ENCODE assay signal across 8 mouse cellular contexts in genomic region chr9:45042056-45042720, GRCm38 (mm10). TPM values are rescaled to one million over a fixed set of nuclear protein-coding genes. Genes with fewer than 3 reads are reported as not detected.
DNase-seq lines count a peak whose midpoint lies in the region; ATAC-seq and TF ChIP-seq lines count a peak whose summit lies in the region.

No protein-coding gene starts in this region.

- no peaks in the 10 kb centered on the region for H3K9me3 ChIP-seq in forebrain, embryonic 12.5 days
- no peaks in the 10 kb centered on the region for H3K9me3 ChIP-seq in forebrain, embryonic 14.5 days (replicated peaks; ENCODE audit: control insufficient read depth, low read length)
- H3K9me3 ChIP-seq in hindbrain, embryonic 11.5 days (ENCODE audit: control insufficient read depth, low read length) = no peaks in the 10 kb centered on the region
- no peaks in the 10 kb centered on the region for H3K9me3 ChIP-seq in limb, embryonic 14.5 days (ENCODE audit: control insufficient read depth, low read length)

- H3K36me3 ChIP-seq in forebrain, embryonic 12.5 days (replicated peaks) = no peaks in the 10 kb centered on the region
- no peaks in the 10 kb centered on the region for H3K36me3 ChIP-seq in forebrain, embryonic 14.5 days (ENCODE audit: control insufficient read depth, insufficient read depth, low read length)
- no peaks in the 10 kb centered on the region for H3K36me3 ChIP-seq in hindbrain, embryonic 11.5 days (ENCODE audit: control insufficient read depth, insufficient read depth, low read length)
- no peaks in the 10 kb centered on the region for H3K36me3 ChIP-seq in limb, embryonic 14.5 days (ENCODE audit: control insufficient read depth, insufficient read depth, low read length)

- H3K27ac ChIP-seq in forebrain, embryonic 12.5 days = no peak overlapping the region
- H3K27ac ChIP-seq in forebrain, embryonic 14.5 days (ENCODE audit: low read depth, low read length) = no peak overlapping the region
- H3K27ac ChIP-seq in hindbrain, embryonic 11.5 days (ENCODE audit: low read depth, low read length) = no peak overlapping the region
- H3K27ac ChIP-seq in limb, embryonic 14.5 days (replicated peaks; ENCODE audit: low read depth, low read length) = peak overlapping the region; percentile 65; the same call in 1 of the 2 replicates

- WGBS in forebrain, embryonic 12.5 days = 1% methylated on average over 20 of the region's 20 CpGs
- WGBS in forebrain, embryonic 14.5 days = 3% methylated on average over 19 of the region's 20 CpGs
- WGBS in hindbrain, embryonic 11.5 days = 3% methylated on average over 19 of the region's 20 CpGs
- 4% methylated on average over 19 of the region's 20 CpGs for WGBS in limb, embryonic 14.5 days

- ATAC-seq in forebrain, embryonic 12.5 days (ENCODE audit: low FRiP score) = no peak
- ATAC-seq in forebrain, embryonic 14.5 days = no peak
- no peak for ATAC-seq in hindbrain, embryonic 11.5 days (ENCODE audit: low FRiP score)
- ATAC-seq in limb, embryonic 14.5 days (ENCODE audit: low FRiP score, low read depth) = peak; percentile 73
- no peak for ATAC-seq in erythroid progenitor cell, adult 5-6 weeks (replicated peaks; ENCODE audit: low FRiP score, poor library complexity, severe bottlenecking)

- peak overlapping the region; percentile 24 for H3K4me2 ChIP-seq in forebrain, embryonic 12.5 days
- no peak overlapping the region for H3K4me2 ChIP-seq in forebrain, embryonic 14.5 days (ENCODE audit: low read length)
- H3K4me2 ChIP-seq in hindbrain, embryonic 11.5 days (replicated peaks; ENCODE audit: low read depth, low read length) = peak overlapping the region; percentile 26; the same call in 1 of the 2 replicates
- H3K4me2 ChIP-seq in limb, embryonic 14.5 days (replicated peaks; ENCODE audit: low read depth, low read length, severe bottlenecking) = peak overlapping the region; percentile 66

- intact Hi-C loops in gastrocnemius, postnatal 14 days (cut with DNase I; ENCODE audit: low total_unique reads) = no loop called here

- DNase-seq in forebrain, embryonic 14.5 days (ENCODE audit: low spot score) = no peak
- peak; percentile 72 to 81 for DNase-seq in adrenal gland, postnatal 36 days
- peak; percentile 24 for DNase-seq in hindbrain, embryonic 11.5 days (ENCODE audit: low spot score)
- DNase-seq in limb, embryonic 14.5 days (ENCODE audit: low spot score) = peak; percentile 48
- DNase-seq in ovary, postnatal 10 days (ENCODE audit: low spot score) = peak; percentile 15
- no peak for DNase-seq in gastrocnemius, postnatal 14 days

- H3K27me3 ChIP-seq in forebrain, embryonic 12.5 days = peaks cover 81% of the 10 kb centered on the region
- H3K27me3 ChIP-seq in forebrain, embryonic 14.5 days (replicated peaks; ENCODE audit: control insufficient read depth, insufficient read depth, low read length) = peaks cover 51% of the 10 kb centered on the region
- peaks cover 43% of the 10 kb centered on the region for H3K27me3 ChIP-seq in hindbrain, embryonic 11.5 days (ENCODE audit: control insufficient read depth, insufficient read depth, low read length)
- H3K27me3 ChIP-seq in limb, embryonic 14.5 days (ENCODE audit: control insufficient read depth, insufficient read depth, low read length) = 0 out of 2 replicates have a peak, but pooled peaks cover 3% of the 10 kb centered on the region

- TF ChIP-seq POLR2A in limb, embryonic 14.5 days (IDR thresholded peaks at IDR 0.05; ENCODE audit: borderline replicate concordance, extremely low read depth, insufficient read depth, insufficient read length) = no peak

- peaks cover 10% of the 10 kb centered on the region for H3K4me1 ChIP-seq in forebrain, embryonic 12.5 days
- no peaks in the 10 kb centered on the region for H3K4me1 ChIP-seq in forebrain, embryonic 14.5 days (ENCODE audit: control insufficient read depth, insufficient read depth, low read length)
- H3K4me1 ChIP-seq in hindbrain, embryonic 11.5 days (replicated peaks; ENCODE audit: control insufficient read depth, insufficient read depth, low read length) = no peaks in the 10 kb centered on the region
- peaks cover 19% of the 10 kb centered on the region for H3K4me1 ChIP-seq in limb, embryonic 14.5 days (ENCODE audit: control insufficient read depth, insufficient read depth, low read length)

- H3K9ac ChIP-seq in forebrain, embryonic 12.5 days = no peak overlapping the region
- H3K9ac ChIP-seq in forebrain, embryonic 14.5 days (ENCODE audit: low read length) = no peak overlapping the region
- H3K9ac ChIP-seq in hindbrain, embryonic 11.5 days (ENCODE audit: low read depth, low read length) = no peak overlapping the region
- H3K9ac ChIP-seq in limb, embryonic 14.5 days (ENCODE audit: low read depth, low read length, severe bottlenecking) = peak overlapping the region; percentile 55

- H3K4me3 ChIP-seq in forebrain, embryonic 12.5 days (replicated peaks) = peak overlapping the region; percentile 12; the same call in 1 of the 2 replicates
- no peak overlapping the region for H3K4me3 ChIP-seq in forebrain, embryonic 14.5 days (ENCODE audit: low read depth, low read length)
- H3K4me3 ChIP-seq in hindbrain, embryonic 11.5 days (ENCODE audit: low read depth, low read length) = peak overlapping the region; percentile 10; the same call in 1 of the 2 replicates
- peak overlapping the region; percentile 43 for H3K4me3 ChIP-seq in limb, embryonic 14.5 days (replicated peaks; ENCODE audit: low read length)

RNA-seq across cellular contexts. Expression of gene Mpzl2, which starts 2.6 kb away (rescaled TPM):
- 1.2 and 1.5 TPM in 2 replicates for polyA plus RNA-seq in forebrain, embryonic 12.5 days (2016; fragmentation: Nextera tagmentation; extraction: Ambion mirVana)
- polyA plus RNA-seq in forebrain, embryonic 14.5 days (2014; fragmentation: Nextera tagmentation; extraction: Ambion mirVana) = 0.18 and 0.38 TPM in 2 replicates
- 10 to 100 TPM in 1 of 2 experiments, 1 to 10 TPM in 1; 8.3 to 10.4 TPM for total RNA-seq in adrenal gland, postnatal 36 days (2021)
- 2.6 and 3.8 TPM in 2 replicates for polyA plus RNA-seq in hindbrain, embryonic 11.5 days (2014; fragmentation: Nextera tagmentation; extraction: Ambion mirVana)
- polyA plus RNA-seq in limb, embryonic 14.5 days (2012; rRNA removed) = 21.0 and 22.6 TPM in 2 replicates
- 21.8 and 22.8 TPM in 2 replicates for polyA plus RNA-seq in limb, embryonic 14.5 days (2014; fragmentation: Nextera tagmentation; extraction: Ambion mirVana)
- not detected in 2 replicates for total RNA-seq in erythroid progenitor cell, adult 5-6 weeks (2015; ENCODE audit: low replicate concordance)
- not detected in 2 replicates for total RNA-seq in erythroid progenitor cell, adult 5-6 weeks (2017; ENCODE audit: low replicate concordance)
- under 1 TPM; 0.11 to 0.27 TPM for total RNA-seq in gastrocnemius, postnatal 14 days (2021)

RNA-seq across cellular contexts. Expression of gene Mpzl3, which starts 12.8 kb away (rescaled TPM):
- 1.7 and 2.4 TPM in 2 replicates for polyA plus RNA-seq in forebrain, embryonic 12.5 days (2016; fragmentation: Nextera tagmentation; extraction: Ambion mirVana)
- 1.3 and 1.5 TPM in 2 replicates for polyA plus RNA-seq in forebrain, embryonic 14.5 days (2014; fragmentation: Nextera tagmentation; extraction: Ambion mirVana)
- total RNA-seq in adrenal gland, postnatal 36 days (2021) = 10 to 100 TPM in 1 of 2 experiments, 1 to 10 TPM in 1; 5.3 to 12.2 TPM
- 1.7 and 2.8 TPM in 2 replicates for polyA plus RNA-seq in hindbrain, embryonic 11.5 days (2014; fragmentation: Nextera tagmentation; extraction: Ambion mirVana)
- polyA plus RNA-seq in limb, embryonic 14.5 days (2012; rRNA removed) = 1.8 and 2.1 TPM in 2 replicates
- polyA plus RNA-seq in limb, embryonic 14.5 days (2014; fragmentation: Nextera tagmentation; extraction: Ambion mirVana) = 3.9 and 4.7 TPM in 2 replicates
- total RNA-seq in erythroid progenitor cell, adult 5-6 weeks (2015; ENCODE audit: low replicate concordance) = 1.7 TPM in 1 of 2 replicates, not detected in the other
- total RNA-seq in erythroid progenitor cell, adult 5-6 weeks (2017; ENCODE audit: low replicate concordance) = not detected in 2 replicates
- 1 to 10 TPM; 1.1 to 2.5 TPM for total RNA-seq in gastrocnemius, postnatal 14 days (2021)

RNA-seq across cellular contexts. Expression of gene Cd3e, which starts 32.8 kb away (rescaled TPM):
- polyA plus RNA-seq in forebrain, embryonic 12.5 days (2016; fragmentation: Nextera tagmentation; extraction: Ambion mirVana) = not detected in 2 replicates
- polyA plus RNA-seq in forebrain, embryonic 14.5 days (2014; fragmentation: Nextera tagmentation; extraction: Ambion mirVana) = not detected in 2 replicates
- under 1 TPM in 1 of 2 experiments, not detected in 1; 0.60 TPM for total RNA-seq in adrenal gland, postnatal 36 days (2021)
- not detected in 2 replicates for polyA plus RNA-seq in hindbrain, embryonic 11.5 days (2014; fragmentation: Nextera tagmentation; extraction: Ambion mirVana)
- polyA plus RNA-seq in limb, embryonic 14.5 days (2012; rRNA removed) = 0.10 and 0.13 TPM in 2 replicates
- polyA plus RNA-seq in limb, embryonic 14.5 days (2014; fragmentation: Nextera tagmentation; extraction: Ambion mirVana) = 0.07 and 0.25 TPM in 2 replicates
- total RNA-seq in erythroid progenitor cell, adult 5-6 weeks (2015; ENCODE audit: low replicate concordance) = 7.2 and 23.9 TPM in 2 replicates
- total RNA-seq in erythroid progenitor cell, adult 5-6 weeks (2017; ENCODE audit: low replicate concordance) = 1.0 and 6.5 TPM in 2 replicates
- total RNA-seq in gastrocnemius, postnatal 14 days (2021) = not detected

RNA-seq across cellular contexts. Expression of gene Jaml, which starts 36.8 kb away (rescaled TPM):
- polyA plus RNA-seq in forebrain, embryonic 12.5 days (2016; fragmentation: Nextera tagmentation; extraction: Ambion mirVana) = 0.15 TPM in 1 of 2 replicates, not detected in the other
- 0.15 TPM in 1 of 2 replicates, not detected in the other for polyA plus RNA-seq in forebrain, embryonic 14.5 days (2014; fragmentation: Nextera tagmentation; extraction: Ambion mirVana)
- 1 to 10 TPM; 1.9 to 3.1 TPM for total RNA-seq in adrenal gland, postnatal 36 days (2021)
- polyA plus RNA-seq in hindbrain, embryonic 11.5 days (2014; fragmentation: Nextera tagmentation; extraction: Ambion mirVana) = 0.31 and 0.36 TPM in 2 replicates
- 0.17 and 0.28 TPM in 2 replicates for polyA plus RNA-seq in limb, embryonic 14.5 days (2012; rRNA removed)
- 0.30 and 0.43 TPM in 2 replicates for polyA plus RNA-seq in limb, embryonic 14.5 days (2014; fragmentation: Nextera tagmentation; extraction: Ambion mirVana)
- total RNA-seq in erythroid progenitor cell, adult 5-6 weeks (2015; ENCODE audit: low replicate concordance) = 5.4 TPM in 1 of 2 replicates, not detected in the other
- 3.5 and 5.7 TPM in 2 replicates for total RNA-seq in erythroid progenitor cell, adult 5-6 weeks (2017; ENCODE audit: low replicate concordance)
- under 1 TPM; 0.37 to 0.69 TPM for total RNA-seq in gastrocnemius, postnatal 14 days (2021)

Comparison
In these comparisons a context has a peak if more than half of its experiments do, and no peak if none do; other contexts are left out.
1. DNase-seq: peak in adrenal gland, postnatal 36 days (2 of 2), hindbrain, embryonic 11.5 days (single experiment), limb, embryonic 14.5 days (single experiment) and ovary, postnatal 10 days (single experiment); none in forebrain, embryonic 14.5 days (single experiment) and gastrocnemius, postnatal 14 days (single experiment).